Mouse (Mus musculus) embryo, embryonic 11.5 days (tissue): Measurements from ENCODE around the gene Slc6a6.
A peak's percentile ranks its signal among the peaks of the same experiment; 100 is the strongest.

Experiments
- DNase-seq: peaks from one replicate; pipeline ENCODE4 v3.0.0-alpha.2; 2012; ENCODE audit warnings: low read depth, low spot score

Gene Slc6a6

DNA sequence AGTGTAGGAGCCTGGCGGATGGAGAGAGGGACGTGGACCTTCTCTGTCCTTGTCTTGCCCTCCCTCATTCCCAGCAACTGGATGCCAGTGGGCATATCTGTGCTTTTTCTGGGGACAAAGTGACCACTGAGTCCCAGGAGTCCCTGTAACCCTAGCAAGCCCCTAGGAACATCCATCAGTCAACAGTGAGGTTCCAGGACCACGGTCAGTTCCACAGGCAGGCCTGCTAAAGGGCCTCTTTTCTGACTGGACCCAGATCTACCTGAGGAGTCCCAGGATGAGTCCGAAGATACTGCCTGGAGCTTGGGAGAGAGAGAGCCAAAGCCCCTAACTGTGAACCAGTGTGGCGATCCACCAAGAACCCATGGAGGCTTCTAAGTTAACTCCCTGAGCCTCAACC is 90.1 kb downstream of the Slc6a6 start:
- DNase-seq, result no peak

DNA sequence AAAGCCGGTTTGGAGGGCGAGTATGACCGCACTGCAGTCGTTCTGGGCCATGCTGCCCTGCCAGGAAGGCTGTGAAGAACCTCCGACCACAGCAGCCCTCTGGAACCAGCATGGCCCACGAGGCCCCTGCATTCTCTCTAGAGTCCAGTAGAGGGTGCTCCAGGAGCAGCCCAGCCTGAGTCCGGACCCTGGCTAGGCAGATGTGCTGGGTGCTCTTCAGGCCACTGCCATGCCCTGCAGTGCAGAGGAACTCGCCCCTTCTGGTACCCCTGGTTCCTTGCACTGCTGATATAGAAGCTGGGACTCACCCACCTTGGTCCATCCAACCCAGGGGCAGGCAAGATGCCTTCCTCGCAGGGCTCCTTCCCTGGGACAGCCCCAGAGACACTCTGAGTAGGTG is 92.7 kb downstream of the Slc6a6 start:
- DNase-seq, result peak; percentile 67

DNA sequence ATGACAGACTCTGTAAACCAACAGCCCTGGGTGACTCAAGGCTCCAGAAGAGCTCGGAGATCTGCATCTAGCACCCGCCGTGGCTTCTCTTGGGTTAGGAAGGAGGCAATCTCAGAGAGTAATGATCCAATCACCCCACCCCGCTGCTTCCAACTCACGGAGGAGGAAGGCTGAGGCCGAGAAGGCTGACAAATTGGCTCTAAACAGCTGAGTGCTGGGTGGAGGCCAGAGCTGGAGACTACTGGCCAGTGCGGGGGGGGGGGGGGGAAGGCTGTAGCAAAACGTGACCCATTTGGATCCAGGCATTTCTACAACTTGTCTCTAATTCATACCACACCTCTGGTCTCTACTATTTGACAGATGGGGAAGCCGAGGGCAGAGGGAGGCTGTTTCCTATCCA is 95.4 kb downstream of the Slc6a6 start:
- DNase-seq, result no peak

DNA sequence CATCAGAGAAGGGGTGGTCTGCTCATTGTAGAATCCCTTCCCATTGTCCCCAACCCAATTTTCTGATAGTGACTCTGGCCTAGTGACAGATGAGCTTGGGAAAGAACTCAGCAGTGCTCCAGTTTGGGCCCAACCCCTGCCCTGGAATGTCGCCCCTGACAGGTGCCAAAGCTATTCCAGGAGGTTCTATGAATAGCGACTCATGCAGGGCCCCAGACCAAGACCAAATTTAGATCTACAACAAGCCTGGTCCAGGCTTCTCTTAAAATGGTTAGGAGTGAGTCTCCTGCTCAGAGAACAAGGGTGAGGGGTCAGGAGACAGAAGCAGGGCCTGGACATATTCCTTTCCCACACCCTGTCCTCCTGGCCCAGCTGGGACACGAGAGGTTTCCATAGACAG is 101.2 kb downstream of the Slc6a6 start:
- no peak for DNase-seq

DNA sequence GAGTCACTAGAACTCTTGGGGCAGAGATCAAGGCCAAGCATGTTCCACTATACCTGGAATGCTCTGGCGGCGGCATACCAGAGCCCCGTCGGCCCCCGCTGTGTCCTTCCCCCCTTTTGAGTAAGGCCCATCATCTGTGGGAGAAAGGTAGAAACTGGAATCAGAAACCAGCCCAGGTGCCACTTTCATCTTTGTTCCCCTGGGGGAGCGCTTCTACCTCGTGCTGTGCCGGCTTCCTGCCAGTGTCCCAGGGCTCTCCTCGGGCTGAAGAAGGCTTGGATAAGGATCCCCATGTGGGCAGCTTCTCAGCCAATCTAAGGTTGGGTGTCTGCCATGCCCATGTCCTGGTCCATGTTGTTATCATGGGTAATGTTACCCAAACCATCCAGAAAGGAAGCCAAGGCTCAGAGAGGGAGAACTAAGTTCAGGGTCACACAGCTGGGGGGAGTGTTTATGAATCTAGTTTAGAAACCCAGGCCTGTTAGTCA is 104.5 kb downstream of the Slc6a6 start:
- DNase-seq, result no peak

DNA sequence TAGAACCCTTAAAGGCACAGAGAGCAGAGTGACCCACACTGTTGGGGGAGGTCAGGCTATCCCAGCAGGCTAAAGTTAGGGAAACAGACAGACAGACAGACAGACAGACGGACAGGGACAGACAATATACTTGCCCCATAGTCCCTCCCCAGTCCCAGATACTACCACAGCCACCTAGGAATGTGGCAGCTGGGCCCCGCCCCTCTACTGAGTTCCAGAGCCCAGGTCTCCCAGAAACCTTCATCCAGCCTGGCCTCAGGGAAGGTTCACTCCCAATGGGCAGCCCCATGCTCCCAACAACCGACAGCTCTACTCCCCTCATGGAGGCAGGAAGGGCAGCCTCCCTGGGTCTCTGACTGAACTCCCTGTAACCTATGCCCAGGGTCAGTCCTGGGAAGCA is 111.8 kb downstream of the Slc6a6 start:
- DNase-seq, result no peak

DNA sequence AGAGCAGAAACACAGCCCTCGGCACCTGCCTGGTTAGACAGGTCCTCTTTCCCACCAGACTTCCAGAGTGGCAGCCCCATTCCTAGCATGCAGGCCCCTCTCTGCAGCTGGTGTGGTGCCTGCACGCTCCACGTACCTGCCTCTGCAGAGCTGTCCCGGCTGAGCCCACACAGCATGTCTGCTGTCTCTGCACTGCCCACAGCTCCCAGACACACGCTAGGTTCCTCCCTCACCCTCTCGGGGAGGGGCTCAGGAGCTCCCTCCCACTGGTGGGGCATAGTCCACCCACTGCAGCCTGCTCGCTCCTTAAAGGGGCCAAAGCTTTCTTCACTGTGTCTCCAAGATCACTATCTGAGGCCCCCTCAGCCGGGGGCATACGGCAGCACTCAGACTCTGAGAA is 112.2 kb downstream of the Slc6a6 start:
- DNase-seq, result no peak

DNA sequence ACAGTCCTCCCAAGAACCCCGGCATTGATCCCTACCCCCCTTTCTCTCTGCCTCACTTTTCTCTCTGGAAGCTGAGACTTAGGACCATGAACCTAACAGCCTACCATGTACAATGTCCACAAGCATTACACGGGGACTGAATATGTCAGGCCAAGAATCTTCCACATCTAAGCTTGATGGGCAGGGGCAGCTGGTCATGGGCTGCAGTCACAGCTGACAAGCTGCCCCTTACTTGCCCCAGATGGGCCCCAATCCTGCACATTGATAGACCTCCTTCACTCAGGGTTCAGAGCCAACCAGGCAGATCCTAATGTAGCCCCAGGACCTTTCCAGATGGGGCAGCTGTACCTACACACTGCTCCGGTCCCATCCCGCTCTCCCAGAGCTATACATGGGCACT is 112.9 kb downstream of the Slc6a6 start:
- DNase-seq, result no peak

DNA sequence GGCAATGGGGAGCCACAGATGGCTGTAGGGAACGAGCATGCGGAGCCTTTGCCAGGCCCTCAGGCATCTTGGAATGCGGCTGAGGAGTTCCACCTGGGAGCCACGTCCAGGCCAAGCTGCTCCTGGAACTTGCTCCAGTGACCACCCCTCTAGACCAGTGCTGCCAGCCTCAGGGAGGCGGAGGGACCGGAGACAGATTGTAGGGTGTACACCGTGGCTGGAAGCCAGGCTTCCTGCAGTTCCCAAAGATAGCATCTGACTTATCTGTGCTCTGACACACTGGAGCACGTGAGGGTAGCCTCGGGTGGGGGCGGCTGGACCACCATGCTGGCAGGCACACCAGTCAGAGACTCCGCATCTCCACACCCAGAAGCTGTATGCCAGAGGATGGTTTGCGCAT is 114.6 kb downstream of the Slc6a6 start:
- no peak for DNase-seq

DNA sequence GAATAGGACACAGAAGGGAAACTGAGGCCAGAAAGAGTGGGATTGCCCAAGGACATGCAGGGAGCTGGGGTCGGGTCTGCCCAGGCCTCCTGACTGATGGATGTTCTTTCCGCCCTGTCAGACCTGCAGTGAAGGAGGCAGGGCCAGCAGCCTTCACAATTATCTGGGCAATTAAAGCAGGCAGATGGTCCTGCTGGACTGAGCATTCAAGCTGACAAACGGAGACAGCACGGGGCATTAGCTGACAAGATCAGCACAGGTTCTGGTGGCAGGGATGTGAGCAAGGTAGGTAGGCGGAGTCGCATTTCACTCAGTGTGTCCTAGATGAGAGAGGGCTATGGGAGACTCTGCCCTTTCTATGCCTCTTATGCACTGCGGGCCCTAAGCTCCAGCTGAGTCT is 120.3 kb downstream of the Slc6a6 start:
- DNase-seq, result no peak

DNA sequence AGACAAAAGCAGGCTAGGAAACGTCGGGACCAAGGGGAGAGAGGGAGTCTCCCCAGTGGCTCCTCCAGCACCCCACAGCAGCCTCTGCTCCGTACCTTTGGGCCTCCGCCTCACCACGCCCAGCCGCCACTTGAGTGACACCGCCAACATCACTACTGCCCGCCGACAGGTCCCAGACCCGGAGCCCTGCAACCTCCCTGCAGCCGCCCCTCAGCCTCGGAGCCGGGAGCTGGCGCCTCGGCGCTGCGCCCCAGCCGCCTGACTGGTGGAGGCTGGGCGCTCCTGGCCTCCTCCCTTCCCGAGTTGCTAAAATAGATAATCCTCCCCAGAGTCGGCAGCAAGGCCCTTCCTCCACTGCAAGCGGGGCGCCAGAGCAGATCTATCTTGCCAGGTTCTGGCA is 123.3 kb downstream of the Slc6a6 start:
- no peak for DNase-seq

DNA sequence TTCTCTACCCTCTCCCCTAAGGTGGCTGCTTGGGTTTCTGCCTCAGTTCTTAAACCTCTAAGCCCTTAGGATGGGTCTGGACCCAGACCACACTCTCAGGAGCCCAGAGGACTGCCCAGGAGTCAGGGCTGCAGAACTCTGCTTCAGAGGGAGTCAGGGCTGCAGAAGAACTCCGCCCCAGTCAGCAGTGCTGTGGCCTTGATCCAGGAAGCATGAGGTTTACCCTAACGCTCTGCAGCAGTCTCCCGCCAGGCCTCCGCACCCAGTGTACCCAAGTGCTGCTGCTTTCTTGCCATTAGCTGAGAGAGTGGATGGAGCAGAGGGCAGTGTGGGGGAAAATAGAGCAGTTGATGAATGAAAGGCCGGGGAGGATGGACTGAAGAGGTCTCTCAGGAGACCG is 124.2 kb downstream of the Slc6a6 start:
- no peak for DNase-seq
